Mouse (Mus musculus): ENCODE results near the gene Prrt1. TPM values are rescaled to one million over a fixed set of nuclear protein-coding genes. Genes with fewer than 3 reads are reported as not detected.

The Prrt1 gene
- total and polyA plus RNA-seq, 3 experiments: not detected

- DNase-seq (ENCODE audit: extremely low read depth): no peak
- H3K36me3 ChIP-seq (replicated peaks in 1 of 2; ENCODE audit: control insufficient read depth in 1 of 2, insufficient read depth in 1 of 2, low read length in 1 of 2): peaks cover 39 to 66% of the 10 kb centered on the region in 2 experiments
- no peaks in the 10 kb centered on the region for H3K79me2 ChIP-seq (replicated peaks; ENCODE audit: control insufficient read depth, extremely low read depth, insufficient read depth, poor library complexity, severe bottlenecking)
- no peak overlapping the region for H3K4me2 ChIP-seq (ENCODE audit: insufficient read depth, low read depth, poor library complexity, severe bottlenecking)
- peaks cover 0 to 2% of the 10 kb centered on the region in 2 experiments; a peak in 1 of 4 replicates for H3K4me1 ChIP-seq (ENCODE audit: control insufficient read depth in 1 of 2, insufficient read depth in 2 of 2)
- H3K9ac ChIP-seq (ENCODE audit: insufficient read depth, low read depth): no peak overlapping the region
- in situ Hi-C loops (cut with MboI; ENCODE audit: low pct_ligation_motif_present, low pct_unique_long_range_greater_than_20kb, low sequenced_read_pairs): no loop called here
- H3K27me3 ChIP-seq (replicated peaks): no peaks in the 10 kb centered on the region
- no peaks in the 10 kb centered on the region for H3K9me3 ChIP-seq (replicated peaks; ENCODE audit: low read length)
- H3K27ac ChIP-seq (ENCODE audit: insufficient read depth, low read depth): no peak overlapping the region
- no peak overlapping the region for H3K4me3 ChIP-seq (replicated peaks in 1 of 3; ENCODE audit: low read depth in 2 of 3, low read length in 2 of 3, poor library complexity in 1 of 3)
- TF ChIP-seq NRF1 (IDR thresholded peaks at IDR 0.05; ENCODE audit: low read depth, low read length) (no peak), PAX5 (IDR thresholded peaks at IDR 0.05; ENCODE audit: low read length) (no peak), USF1 (IDR thresholded peaks at IDR 0.05; ENCODE audit: low read depth, low read length) (no peak), CTCF (conservative IDR thresholded peaks at IDR 0.05 in 1 of 2, IDR thresholded peaks at IDR 0.05 in 1 of 2; ENCODE audit: low read depth in 2 of 2, low read length in 2 of 2) (no peak), CHD1 (IDR thresholded peaks at IDR 0.05; ENCODE audit: low read depth, low read length) (no peak), UBTF (IDR thresholded peaks at IDR 0.05; ENCODE audit: low read depth, low read length) (no peak), MAFK (IDR thresholded peaks at IDR 0.05; ENCODE audit: insufficient replicate concordance, low read length) (no peak), E2F4 (IDR thresholded peaks at IDR 0.05; ENCODE audit: insufficient replicate concordance, low read depth, low read length) (no peak), GABPA (IDR thresholded peaks at IDR 0.05; ENCODE audit: insufficient replicate concordance, low read depth, low read length) (no peak), TCF12 (IDR thresholded peaks at IDR 0.05; ENCODE audit: low read depth, low read length) (no peak), ZNF384 (IDR thresholded peaks at IDR 0.05; ENCODE audit: low read depth, low read length) (no peak), RCOR1 (conservative IDR thresholded peaks at IDR 0.05; ENCODE audit: low read depth, low read length) (no peak), POLR2AphosphoS2 (IDR thresholded peaks at IDR 0.05; ENCODE audit: low read depth, low read length) (no peak), MXI1 (IDR thresholded peaks at IDR 0.05; ENCODE audit: low read depth, low read length) (no peak), SIN3A (IDR thresholded peaks at IDR 0.05; ENCODE audit: low read length) (no peak), CHD2 (IDR thresholded peaks at IDR 0.05; ENCODE audit: low read length) (no peak), SMC3 (IDR thresholded peaks at IDR 0.05; ENCODE audit: low read depth, low read length) (no peak), ZMIZ1 (IDR thresholded peaks at IDR 0.05; ENCODE audit: low read depth, low read length) (no peak)
- dilution Hi-C loops (cut with MboI; ENCODE audit: extremely low pct_ligation_motif_present, extremely low pct_unique_long_range_greater_than_20kb, low sequenced_read_pairs): no loop called here
Observed at GRCm38 (mm10) chr17:34613830-34614229, 15.5 kb upstream of the Prrt1 start.

- Histone ChIP-seq H3K27ac (ENCODE audit: insufficient read depth, low read depth) (no peak within 1 kb of the TSS), H3K4me1 (ENCODE audit: control insufficient read depth in 1 of 2, insufficient read depth in 2 of 2) (peaks cover 2 to 3% of the 10 kb centered on the region in 2 experiments; a peak in 2 of 4 replicates), H3K27me3 (replicated peaks) (peaks cover 5% of the 10 kb centered on the region), H3K9ac (ENCODE audit: insufficient read depth, low read depth) (no peak within 1 kb of the TSS), H3K79me2 (replicated peaks; ENCODE audit: control insufficient read depth, extremely low read depth, insufficient read depth, poor library complexity, severe bottlenecking) (no peaks in the 10 kb centered on the region), H3K36me3 (replicated peaks in 1 of 2; ENCODE audit: control insufficient read depth in 1 of 2, insufficient read depth in 1 of 2, low read length in 1 of 2) (peaks cover 30 to 49% of the 10 kb centered on the region in 2 experiments), H3K4me3 (replicated peaks in 1 of 3; ENCODE audit: low read depth in 2 of 3, low read length in 2 of 3, poor library complexity in 1 of 3) (no peak within 1 kb of the TSS), H3K4me2 (ENCODE audit: insufficient read depth, low read depth, poor library complexity, severe bottlenecking) (no peak within 1 kb of the TSS), H3K9me3 (replicated peaks; ENCODE audit: low read length) (no peaks in the 10 kb centered on the region)
- in situ Hi-C loops (cut with MboI; ENCODE audit: low pct_ligation_motif_present, low pct_unique_long_range_greater_than_20kb, low sequenced_read_pairs) (loop anchor here (5.0 kb wide), 2 partner anchors 49 to 174 kb away; no protein-coding TSS in a partner anchor), dilution Hi-C loops (cut with MboI; ENCODE audit: extremely low pct_ligation_motif_present, extremely low pct_unique_long_range_greater_than_20kb, low sequenced_read_pairs) (no loop called here)
- no peak for DNase-seq (ENCODE audit: extremely low read depth)
- TF ChIP-seq ELF1 (IDR thresholded peaks at IDR 0.05; ENCODE audit: low read depth, low read length): no peak
- no peak for TF ChIP-seq MXI1 (IDR thresholded peaks at IDR 0.05; ENCODE audit: low read depth, low read length)
- TF ChIP-seq MYC (IDR thresholded peaks at IDR 0.05; ENCODE audit: low read depth, low read length): no peak
- TF ChIP-seq ZNF384 (IDR thresholded peaks at IDR 0.05; ENCODE audit: low read depth, low read length): no peak
- TF ChIP-seq BHLHE40 (IDR thresholded peaks at IDR 0.05; ENCODE audit: low read depth, low read length): no peak
Observed at GRCm38 (mm10) chr17:34615871-34616270, 13.5 kb upstream of the Prrt1 start, which contains the start of gene Egfl8. Gene Egfl8 (minus strand): TSS chr17:34615971.
